Mouse (Mus musculus) lung, adult 2 months (tissue): ENCODE results near the gene Mtrex.

Experiments
- CTCF ChIP-seq: fragments of 200-500 bp; IDR thresholded peaks from 2 replicates; pipeline ENCODE4 v1.5.1; 2011; ENCODE audit warnings: mild to moderate bottlenecking, low read length, control low read depth; ENCODE audit not compliant: insufficient read depth
- POLR2A ChIP-seq: fragments of 200-500 bp; IDR thresholded peaks from 2 replicates; pipeline ENCODE4 v1.6.1; 2011; ENCODE audit warnings: low read depth, mild to moderate bottlenecking, control low read depth, low read length, borderline replicate concordance; ENCODE audit errors: extremely low read depth

- TF ChIP-seq CTCF (no peak), POLR2A (no peak)
Observed at GRCm38 (mm10) chr13:112954067-112954466, 26.9 kb upstream of the Mtrex start.
